ENCODE assay signal across 17 mouse cellular contexts in the genomic region with DNA sequence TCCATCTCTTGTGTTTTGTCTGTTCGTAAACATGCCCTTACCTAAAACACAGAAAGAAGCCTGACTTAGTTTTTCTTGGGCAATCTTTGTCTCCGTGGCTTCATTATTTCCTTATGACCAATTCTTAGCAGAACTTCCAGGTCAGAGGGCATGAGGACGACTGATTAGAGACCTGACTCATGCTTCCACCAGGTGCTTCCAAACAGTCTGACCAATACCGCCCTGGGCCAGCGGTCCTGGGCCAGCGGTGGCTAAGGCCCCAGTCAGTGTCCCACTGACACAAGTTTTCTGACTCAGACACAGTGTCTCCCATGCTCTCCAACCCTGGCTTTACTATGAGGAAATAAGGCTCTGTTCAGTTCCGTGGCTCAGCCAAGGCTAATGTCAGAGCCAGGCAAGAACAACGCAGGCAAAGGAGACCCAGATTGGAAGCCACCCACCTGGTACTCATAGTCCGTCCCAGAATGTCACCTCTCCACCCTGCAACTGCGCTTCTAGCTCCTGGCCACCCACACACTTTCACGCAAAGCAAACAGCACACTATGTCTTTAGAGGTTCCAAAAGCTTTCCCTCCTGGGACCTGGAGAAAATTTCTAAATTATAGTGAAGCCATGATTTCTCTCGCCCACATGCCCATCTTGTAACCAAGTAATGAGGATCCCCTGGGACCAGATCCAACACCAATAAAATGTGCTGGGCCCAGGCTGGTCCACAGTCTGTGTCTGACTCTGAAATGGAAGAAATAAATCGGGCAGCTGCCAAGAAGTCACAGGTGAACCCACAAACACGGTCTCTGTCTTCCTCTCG. TPM values are rescaled to one million over a fixed set of nuclear protein-coding genes. Genes with fewer than 3 reads are reported as not detected.
DNase-seq lines count a peak whose midpoint lies in the region; ATAC-seq and TF ChIP-seq lines count a peak whose summit lies in the region.
"Had no signal": no experiment of that assay in that cellular context is flagged by ENCODE, and none has a peak within 500 bp of the region (broad histone marks: within the 10 kb centered on the region; RNA-seq: fewer than 3 reads in every experiment).

No protein-coding gene starts in this region.

- TF ChIP-seq CTCF in forebrain, postnatal 0 days (IDR thresholded peaks at IDR 0.05; ENCODE audit: low read depth) = no peak

- no peak for ATAC-seq in forebrain, postnatal 0 days
- no peak for ATAC-seq in forebrain, embryonic 14.5 days
- ATAC-seq in limb, embryonic 14.5 days (ENCODE audit: low FRiP score, low read depth) = 0 out of 2 replicates have a peak, but pooled peaks have one; percentile 23

- H3K27ac ChIP-seq in forebrain, postnatal 0 days (ENCODE audit: low read depth, low read length) = no peak overlapping the region
- no peak overlapping the region for H3K27ac ChIP-seq in forebrain, embryonic 14.5 days (ENCODE audit: low read depth, low read length)
- no peak overlapping the region for H3K27ac ChIP-seq in limb, embryonic 14.5 days (replicated peaks; ENCODE audit: low read depth, low read length)
- no peak overlapping the region for H3K27ac ChIP-seq in forebrain, embryonic 10.5 days
- H3K27ac ChIP-seq: heart, embryonic 15.5 days; hindbrain, embryonic 12.5 days; liver, embryonic 13.5 days; neural tube, embryonic 13.5 days had no signal

- H3K4me1 ChIP-seq in forebrain, postnatal 0 days (ENCODE audit: insufficient read depth) = peaks cover 1% of the 10 kb centered on the region; the same call in 1 of the 2 replicates
- H3K4me1 ChIP-seq in forebrain, embryonic 14.5 days (ENCODE audit: control insufficient read depth, insufficient read depth, low read length) = no peaks in the 10 kb centered on the region
- H3K4me1 ChIP-seq in limb, embryonic 14.5 days (ENCODE audit: control insufficient read depth, insufficient read depth, low read length) = peaks cover 8% of the 10 kb centered on the region
- H3K4me1 ChIP-seq in forebrain, embryonic 10.5 days = peaks cover under 1% of the 10 kb centered on the region; the same call in 1 of the 2 replicates
- H3K4me1 ChIP-seq: heart, embryonic 15.5 days; hindbrain, embryonic 12.5 days had no signal

- H3K27me3 ChIP-seq in forebrain, postnatal 0 days (ENCODE audit: insufficient read depth, low read length) = no peaks in the 10 kb centered on the region
- H3K27me3 ChIP-seq in forebrain, embryonic 14.5 days (replicated peaks; ENCODE audit: control insufficient read depth, insufficient read depth, low read length) = no peaks in the 10 kb centered on the region
- H3K27me3 ChIP-seq in limb, embryonic 14.5 days (ENCODE audit: control insufficient read depth, insufficient read depth, low read length) = no peaks in the 10 kb centered on the region
- no peaks in the 10 kb centered on the region for H3K27me3 ChIP-seq in forebrain, embryonic 10.5 days (ENCODE audit: poor library complexity, severe bottlenecking)
- H3K27me3 ChIP-seq: hindbrain, embryonic 12.5 days; liver, embryonic 13.5 days; neural tube, embryonic 13.5 days had no signal

- H3K36me3 ChIP-seq in forebrain, postnatal 0 days (ENCODE audit: insufficient read depth) = no peaks in the 10 kb centered on the region
- H3K36me3 ChIP-seq in forebrain, embryonic 14.5 days (ENCODE audit: control insufficient read depth, insufficient read depth, low read length) = no peaks in the 10 kb centered on the region
- no peaks in the 10 kb centered on the region for H3K36me3 ChIP-seq in limb, embryonic 14.5 days (ENCODE audit: control insufficient read depth, insufficient read depth, low read length)
- no peaks in the 10 kb centered on the region for H3K36me3 ChIP-seq in forebrain, embryonic 10.5 days (replicated peaks)
- H3K36me3 ChIP-seq: heart, embryonic 15.5 days; hindbrain, embryonic 12.5 days; liver, embryonic 13.5 days; neural tube, embryonic 13.5 days had no signal

- peak; percentile 14 for DNase-seq in forebrain, postnatal 0 days
- DNase-seq in forebrain, embryonic 14.5 days (ENCODE audit: low spot score) = no peak
- DNase-seq in right cerebral cortex, adult 2 months (ENCODE audit: low spot score in 2 of 2) = peak; percentile 34 to 36
- DNase-seq in right cerebral cortex, postnatal 25 days = no peak
- DNase-seq in layer of hippocampus, adult 18-20 months (ENCODE audit: low spot score in 2 of 2) = peak; percentile 12 to 60
- DNase-seq in limb, embryonic 14.5 days (ENCODE audit: low spot score) = no peak
- no peak for DNase-seq in forebrain, embryonic 10.5 days (ENCODE audit: extremely low spot score, low spot score)
- no peak for DNase-seq in gastrocnemius, adult 8-10 months (ENCODE audit: low spot score in 2 of 2)
- DNase-seq: B cell, adult 2 months; gastrocnemius, postnatal 25 days; kidney, adult 11 months; liver, embryonic 13.5 days; midbrain, embryonic 14.5 days; retina, postnatal 1 day had no signal

- 80% methylated on average over 15 of the region's 15 CpGs for WGBS in forebrain, postnatal 0 days
- WGBS in forebrain, embryonic 14.5 days = 86% methylated on average over 15 of the region's 15 CpGs
- 60% methylated on average over 15 of the region's 15 CpGs for WGBS in limb, embryonic 14.5 days
- 87% methylated on average over 15 of the region's 15 CpGs for WGBS in forebrain, embryonic 10.5 days

- no peak overlapping the region for H3K4me3 ChIP-seq in forebrain, postnatal 0 days (ENCODE audit: low read depth, low read length)
- no peak overlapping the region for H3K4me3 ChIP-seq in forebrain, embryonic 14.5 days (ENCODE audit: low read depth, low read length)
- H3K4me3 ChIP-seq in limb, embryonic 14.5 days (replicated peaks; ENCODE audit: low read length) = no peak overlapping the region
- no peak overlapping the region for H3K4me3 ChIP-seq in forebrain, embryonic 10.5 days
- H3K4me3 ChIP-seq: heart, embryonic 15.5 days; hindbrain, embryonic 12.5 days; liver, embryonic 13.5 days; neural tube, embryonic 13.5 days had no signal

- H3K9ac ChIP-seq in forebrain, postnatal 0 days = no peak overlapping the region
- H3K9ac ChIP-seq in forebrain, embryonic 14.5 days (ENCODE audit: low read length) = no peak overlapping the region
- no peak overlapping the region for H3K9ac ChIP-seq in limb, embryonic 14.5 days (ENCODE audit: low read depth, low read length, severe bottlenecking)
- H3K9ac ChIP-seq: heart, embryonic 15.5 days; hindbrain, embryonic 12.5 days; liver, embryonic 13.5 days; neural tube, embryonic 13.5 days had no signal

- no peak overlapping the region for H3K4me2 ChIP-seq in forebrain, postnatal 0 days (ENCODE audit: low read depth)
- no peak overlapping the region for H3K4me2 ChIP-seq in forebrain, embryonic 14.5 days (ENCODE audit: low read length)
- H3K4me2 ChIP-seq in limb, embryonic 14.5 days (replicated peaks; ENCODE audit: low read depth, low read length, severe bottlenecking) = no peak overlapping the region
- H3K4me2 ChIP-seq: heart, embryonic 15.5 days; hindbrain, embryonic 12.5 days; liver, embryonic 13.5 days; neural tube, embryonic 13.5 days had no signal

- no peak for TF ChIP-seq POLR2A in limb, embryonic 14.5 days (IDR thresholded peaks at IDR 0.05; ENCODE audit: borderline replicate concordance, extremely low read depth, insufficient read depth, insufficient read length)

- H3K9me3 ChIP-seq in forebrain, postnatal 0 days (ENCODE audit: low read length) = no peaks in the 10 kb centered on the region
- no peaks in the 10 kb centered on the region for H3K9me3 ChIP-seq in forebrain, embryonic 14.5 days (replicated peaks; ENCODE audit: control insufficient read depth, low read length)
- no peaks in the 10 kb centered on the region for H3K9me3 ChIP-seq in limb, embryonic 14.5 days (ENCODE audit: control insufficient read depth, low read length)
- no peaks in the 10 kb centered on the region for H3K9me3 ChIP-seq in forebrain, embryonic 10.5 days
- H3K9me3 ChIP-seq: heart, embryonic 15.5 days; hindbrain, embryonic 12.5 days; liver, embryonic 13.5 days; neural tube, embryonic 13.5 days had no signal

RNA-seq across cellular contexts. Expression of gene Erg, which starts 56.6 kb away (rescaled TPM):
- 3.9 and 6.4 TPM in 2 replicates for total RNA-seq in forebrain, postnatal 0 days (2014; rRNA removed)
- polyA plus RNA-seq in forebrain, postnatal 0 days (2015; fragmentation: Nextera tagmentation; extraction: Ambion mirVana) = 0.99 and 1.8 TPM in 2 replicates
- 0.75 and 1.0 TPM in 2 replicates for polyA plus RNA-seq in forebrain, embryonic 14.5 days (2014; fragmentation: Nextera tagmentation; extraction: Ambion mirVana)
- total RNA-seq in layer of hippocampus, adult 18-20 months (2021) = 1 to 10 TPM; 3.6 to 4.8 TPM
- 40.6 and 52.5 TPM in 2 replicates for polyA plus RNA-seq in limb, embryonic 14.5 days (2012; rRNA removed)
- 18.9 and 21.6 TPM in 2 replicates for polyA plus RNA-seq in limb, embryonic 14.5 days (2014; fragmentation: Nextera tagmentation; extraction: Ambion mirVana)
- 1.9 and 2.2 TPM in 2 replicates for polyA plus RNA-seq in forebrain, embryonic 10.5 days (2016; fragmentation: Nextera tagmentation; extraction: Ambion mirVana)
- total RNA-seq in gastrocnemius, adult 8-10 months (2022) = 1 to 10 TPM; 5.7 to 9.8 (median 8.2) TPM

RNA-seq across cellular contexts. Expression of gene Ets2, which starts 58.9 kb away (rescaled TPM):
- total RNA-seq in forebrain, postnatal 0 days (2014; rRNA removed) = 21.3 and 27.4 TPM in 2 replicates
- 15.5 and 18.2 TPM in 2 replicates for polyA plus RNA-seq in forebrain, postnatal 0 days (2015; fragmentation: Nextera tagmentation; extraction: Ambion mirVana)
- polyA plus RNA-seq in forebrain, embryonic 14.5 days (2014; fragmentation: Nextera tagmentation; extraction: Ambion mirVana) = 10.2 and 12.2 TPM in 2 replicates
- 10 to 100 TPM; 75.1 to 83.8 TPM for total RNA-seq in layer of hippocampus, adult 18-20 months (2021)
- 86.2 and 115 TPM in 2 replicates for polyA plus RNA-seq in limb, embryonic 14.5 days (2012; rRNA removed)
- polyA plus RNA-seq in limb, embryonic 14.5 days (2014; fragmentation: Nextera tagmentation; extraction: Ambion mirVana) = 80.4 and 93.3 TPM in 2 replicates
- 14.2 and 16.8 TPM in 2 replicates for polyA plus RNA-seq in forebrain, embryonic 10.5 days (2016; fragmentation: Nextera tagmentation; extraction: Ambion mirVana)
- total RNA-seq in gastrocnemius, adult 8-10 months (2022) = 10 to 100 TPM; 27.4 to 29.4 (median 27.5) TPM

Comparison
In these comparisons a context has a peak if more than half of its experiments do, and no peak if none do; other contexts are left out.
1. DNase-seq: peak in forebrain, postnatal 0 days (single experiment), right cerebral cortex, adult 2 months (2 of 2) and layer of hippocampus, adult 18-20 months (2 of 2); none in forebrain, embryonic 14.5 days (single experiment), right cerebral cortex, postnatal 25 days (single experiment), limb, embryonic 14.5 days (single experiment), forebrain, embryonic 10.5 days (single experiment) and gastrocnemius, adult 8-10 months (0 of 2).